Mouse (Mus musculus): ENCODE measurements around the gene Olfr320. TPM values are rescaled to one million over a fixed set of nuclear protein-coding genes. Genes with fewer than 3 reads are reported as not detected.
A peak's percentile ranks its signal among the peaks of the same experiment; 100 is the strongest.
"Not testable (repeated sequence)": the region's sequence is repeated elsewhere in the genome, so short reads cannot be mapped to it uniquely, and the experiment has no call there.

Olfr320 gene
- total and polyA plus RNA-seq, 2 experiments from 2014 or later: not detected

DNA sequence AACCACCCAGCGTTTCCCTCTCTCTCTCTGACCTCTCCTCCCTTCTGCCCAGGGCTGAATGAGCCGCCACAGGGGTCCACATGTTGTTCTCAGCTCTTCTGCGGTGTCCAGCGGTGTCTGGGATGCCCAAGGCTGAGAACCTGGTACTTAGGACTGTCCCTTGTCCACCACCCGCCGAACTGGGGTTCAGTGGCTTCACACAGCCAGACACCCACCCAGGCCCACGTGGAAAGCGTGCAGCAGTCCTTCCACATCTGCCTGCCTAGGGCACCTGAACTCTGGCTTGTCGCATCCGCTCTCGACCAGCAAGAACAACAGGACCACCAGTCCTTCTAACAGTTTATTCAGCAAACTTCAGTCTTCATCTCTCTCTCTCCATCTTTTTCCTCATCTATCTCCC is 28.2 kb downstream of the Olfr320 start:
- Histone ChIP-seq H3K4me1 (ENCODE audit: insufficient read depth, low read length) (no peaks in the 10 kb centered on the region), H3K27ac (no peak overlapping the region), H3K36me3 (ENCODE audit: insufficient read depth, low read length) (no peaks in the 10 kb centered on the region), H3K27me3 (ENCODE audit: insufficient read depth, low read length) (no peaks in the 10 kb centered on the region), H3K4me3 (ENCODE audit: low read length) (no peak overlapping the region), H3K4me2 (ENCODE audit: low read depth, low read length) (no peak overlapping the region), H3K9me3 (ENCODE audit: low read length) (no peaks in the 10 kb centered on the region), H3K9ac (replicated peaks; ENCODE audit: low read length) (no peak overlapping the region)
- DNase-seq (ENCODE audit: low spot score): no peak
- no peak for TF ChIP-seq CTCF (IDR thresholded peaks at IDR 0.05; ENCODE audit: low read depth)
- 83% methylated on average over 11 of the region's 11 CpGs for WGBS
- no peak for ATAC-seq

DNA sequence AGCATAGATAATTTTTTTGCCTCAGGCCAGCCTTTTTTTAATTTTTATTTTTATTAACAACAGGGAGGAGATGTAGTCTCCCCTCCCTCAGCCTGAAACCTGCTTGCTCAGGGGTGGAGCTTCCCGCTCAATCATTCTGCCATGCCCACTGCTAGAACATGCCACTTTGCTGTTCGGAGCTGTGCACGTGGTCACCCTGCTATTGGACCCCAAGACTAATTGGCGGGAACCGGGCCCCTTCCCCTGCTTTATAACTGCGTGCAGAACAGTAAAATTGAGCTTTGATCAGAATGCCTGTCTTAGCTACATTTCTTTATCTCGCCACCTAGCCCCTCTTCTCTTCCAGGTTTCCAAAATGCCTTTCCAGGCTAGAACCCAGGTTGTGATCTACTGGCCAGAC is 36.8 kb downstream of the Olfr320 start:
- H3K9ac ChIP-seq (replicated peaks; ENCODE audit: low read length); H3K36me3 ChIP-seq (ENCODE audit: insufficient read depth, low read length); H3K27me3 ChIP-seq (ENCODE audit: insufficient read depth, low read length); H3K4me3 ChIP-seq (ENCODE audit: low read length); H3K4me2 ChIP-seq (ENCODE audit: low read depth, low read length); H3K9me3 ChIP-seq (ENCODE audit: low read length); DNase-seq (ENCODE audit: low spot score); H3K4me1 ChIP-seq (ENCODE audit: insufficient read depth, low read length); H3K27ac ChIP-seq; ATAC-seq: not testable (repeated sequence)
- WGBS: 90% methylated on average over 6 of the region's 7 CpGs

DNA sequence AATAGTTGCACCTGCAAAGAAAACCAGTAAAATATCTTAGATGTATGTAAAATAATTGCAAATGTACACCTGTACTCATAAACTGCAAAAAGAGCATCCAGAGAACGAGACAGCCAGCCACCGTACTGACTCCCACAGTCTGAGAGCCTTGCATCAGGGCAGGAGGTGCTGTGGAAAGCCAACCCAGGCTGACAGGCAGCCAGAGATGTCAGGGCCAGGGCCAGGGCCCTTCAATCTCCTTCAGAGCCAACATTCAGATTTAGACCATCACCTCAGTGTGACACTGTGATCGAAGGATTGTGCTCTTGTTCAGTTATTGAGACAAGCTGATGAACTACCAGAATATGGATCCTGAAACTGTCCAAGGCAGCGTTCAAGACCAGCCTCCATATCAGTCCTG is 38.8 kb downstream of the Olfr320 start:
- no peak overlapping the region for H3K27ac ChIP-seq
- H3K4me1 ChIP-seq (ENCODE audit: insufficient read depth, low read length): no peaks in the 10 kb centered on the region
- 91% methylated on average over 4 of the region's 4 CpGs for WGBS
- H3K4me2 ChIP-seq (ENCODE audit: low read depth, low read length): no peak overlapping the region
- TF ChIP-seq CTCF (IDR thresholded peaks at IDR 0.05; ENCODE audit: low read depth): no peak
- no peaks in the 10 kb centered on the region for H3K36me3 ChIP-seq (ENCODE audit: insufficient read depth, low read length)
- no peak overlapping the region for H3K4me3 ChIP-seq (ENCODE audit: low read length)
- H3K9ac ChIP-seq (replicated peaks; ENCODE audit: low read length): no peak overlapping the region
- no peaks in the 10 kb centered on the region for H3K27me3 ChIP-seq (ENCODE audit: insufficient read depth, low read length)
- ATAC-seq (no peak), DNase-seq (ENCODE audit: low spot score) (no peak)
- no peaks in the 10 kb centered on the region for H3K9me3 ChIP-seq (ENCODE audit: low read length)

DNA sequence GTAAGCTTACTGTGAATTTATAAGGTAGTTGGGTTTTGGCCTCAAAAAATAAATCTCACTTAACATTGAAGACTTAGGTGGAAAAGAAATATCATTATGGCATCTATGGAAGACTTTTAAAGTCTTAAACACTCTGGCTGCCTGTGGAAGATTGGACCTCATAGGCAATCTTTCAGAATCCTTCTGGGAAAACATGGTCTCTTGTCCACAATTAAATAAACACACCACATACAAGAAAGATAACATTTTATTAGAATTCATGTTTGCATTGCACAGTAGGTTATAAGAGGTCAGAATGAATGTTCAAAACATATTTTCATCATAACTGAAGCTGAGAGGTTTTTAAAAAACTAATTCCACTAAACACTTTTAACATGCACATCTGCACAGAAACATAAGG is 43.0 kb downstream of the Olfr320 start, which contains the start of gene Olfr318:
Gene Olfr318, minus strand, starts transcription at position 101 of the 400 bp plus-strand sequence.
- Histone ChIP-seq H3K27ac (no peak within 1 kb of the TSS), H3K4me1 (ENCODE audit: insufficient read depth, low read length) (no peaks in the 10 kb centered on the region), H3K27me3 (ENCODE audit: insufficient read depth, low read length) (no peaks in the 10 kb centered on the region), H3K36me3 (ENCODE audit: insufficient read depth, low read length) (no peaks in the 10 kb centered on the region), H3K4me3 (ENCODE audit: low read length) (no peak within 1 kb of the TSS), H3K4me2 (ENCODE audit: low read depth, low read length) (no peak within 1 kb of the TSS), H3K9me3 (ENCODE audit: low read length) (no peaks in the 10 kb centered on the region), H3K9ac (replicated peaks; ENCODE audit: low read length) (no peak within 1 kb of the TSS)
- TF ChIP-seq CTCF (IDR thresholded peaks at IDR 0.05; ENCODE audit: low read depth): no peak
- ATAC-seq: no peak
- DNase-seq (ENCODE audit: low spot score): no peak

DNA sequence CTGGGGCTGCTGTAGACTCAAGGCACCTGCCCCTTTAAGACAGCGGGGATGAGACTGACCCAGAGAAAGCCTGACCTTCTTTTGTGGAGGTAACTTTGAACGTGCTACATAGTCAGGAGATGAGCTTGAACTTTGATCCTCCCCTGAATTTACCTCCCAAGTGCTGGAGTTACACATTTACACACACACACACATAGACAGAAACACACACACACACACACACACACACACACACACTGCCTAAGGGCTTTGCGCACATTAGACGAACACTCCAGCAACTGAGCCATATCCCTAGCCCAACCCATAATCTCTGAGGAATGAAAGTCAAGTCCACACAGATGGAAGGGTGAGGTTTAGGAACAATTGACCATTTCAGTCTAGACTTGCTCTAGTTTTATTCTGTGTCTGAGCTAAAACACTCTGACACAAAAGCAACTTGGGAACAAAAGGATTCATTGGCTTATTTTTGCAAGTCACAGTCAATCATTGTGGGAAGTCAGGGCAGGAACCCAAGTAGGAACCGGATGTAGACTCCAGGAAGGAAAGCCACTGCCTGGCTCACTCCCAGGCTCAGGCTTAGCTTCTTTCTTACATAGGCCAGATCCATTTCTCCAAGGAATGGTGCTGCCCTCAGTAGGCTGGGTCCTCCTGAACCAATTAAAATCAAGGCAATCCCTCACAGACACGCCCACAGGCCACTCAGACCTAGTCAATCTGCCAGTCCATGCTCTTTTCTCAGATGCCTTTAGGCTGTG is 47.2 kb downstream of the Olfr320 start:
- H3K36me3 ChIP-seq (ENCODE audit: insufficient read depth, low read length); DNase-seq (ENCODE audit: low spot score); H3K4me1 ChIP-seq (ENCODE audit: insufficient read depth, low read length); ATAC-seq; H3K9me3 ChIP-seq (ENCODE audit: low read length); H3K9ac ChIP-seq (replicated peaks; ENCODE audit: low read length); H3K27me3 ChIP-seq (ENCODE audit: insufficient read depth, low read length); H3K4me2 ChIP-seq (ENCODE audit: low read depth, low read length); H3K4me3 ChIP-seq (ENCODE audit: low read length); H3K27ac ChIP-seq: not testable (repeated sequence)
- 75% methylated on average over 6 of the region's 6 CpGs for WGBS

DNA sequence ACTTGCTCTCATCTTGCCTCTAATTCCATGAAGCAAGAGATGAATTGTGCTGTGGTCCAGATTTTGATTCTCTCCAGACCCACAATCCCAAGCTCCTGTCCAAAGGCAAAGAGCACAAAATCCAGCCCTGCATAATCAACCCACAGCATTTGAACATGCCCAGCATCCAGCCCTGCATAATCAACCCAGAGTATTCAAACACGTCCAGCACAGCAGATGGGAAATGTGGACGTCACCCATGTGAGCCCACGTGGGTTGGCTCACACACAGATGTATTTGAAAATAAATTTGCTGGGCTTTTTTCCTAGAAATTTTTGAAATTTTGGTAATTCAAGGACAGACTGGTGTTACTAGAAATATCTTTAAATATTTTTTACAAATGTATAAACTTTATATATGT is 52.5 kb downstream of the Olfr320 start:
- H3K9ac ChIP-seq (replicated peaks; ENCODE audit: low read length): no peak overlapping the region
- no peak overlapping the region for H3K27ac ChIP-seq
- H3K4me3 ChIP-seq (ENCODE audit: low read length): no peak overlapping the region
- TF ChIP-seq CTCF (IDR thresholded peaks at IDR 0.05; ENCODE audit: low read depth): no peak
- H3K4me2 ChIP-seq (ENCODE audit: low read depth, low read length): no peak overlapping the region
- no peaks in the 10 kb centered on the region for H3K36me3 ChIP-seq (ENCODE audit: insufficient read depth, low read length)
- no peaks in the 10 kb centered on the region for H3K27me3 ChIP-seq (ENCODE audit: insufficient read depth, low read length)
- 39% methylated on average over 3 of the region's 3 CpGs for WGBS
- H3K4me1 ChIP-seq (ENCODE audit: insufficient read depth, low read length): no peaks in the 10 kb centered on the region
- H3K9me3 ChIP-seq (ENCODE audit: low read length): no peaks in the 10 kb centered on the region
- peak; percentile 71; the same call in 1 of the 2 replicates for ATAC-seq
- peak; percentile 56 for DNase-seq (ENCODE audit: low spot score)

Other genes starting within 250 kb of the Olfr320 start
- not detected in 2 replicates for gene Gm12253, start 248.5 kb upstream of the Olfr320 start, total RNA-seq (2014; rRNA removed)
- not detected in 2 replicates for gene Gm12253, start 248.5 kb upstream of the Olfr320 start, polyA plus RNA-seq (2015; fragmentation: Nextera tagmentation; extraction: Ambion mirVana)
- gene Lypd9, start 228.2 kb upstream of the Olfr320 start, total RNA-seq (2014; rRNA removed): not detected in 2 replicates
- not detected in 2 replicates for gene Lypd9, start 228.2 kb upstream of the Olfr320 start, polyA plus RNA-seq (2015; fragmentation: Nextera tagmentation; extraction: Ambion mirVana)
- gene Olfr30, start 218.8 kb upstream of the Olfr320 start, total RNA-seq (2014; rRNA removed): not detected in 2 replicates
- not detected in 2 replicates for gene Olfr30, start 218.8 kb upstream of the Olfr320 start, polyA plus RNA-seq (2015; fragmentation: Nextera tagmentation; extraction: Ambion mirVana)
- not detected in 2 replicates for gene Olfr332, start 188.5 kb upstream of the Olfr320 start, total RNA-seq (2014; rRNA removed)
- gene Olfr332, start 188.5 kb upstream of the Olfr320 start, polyA plus RNA-seq (2015; fragmentation: Nextera tagmentation; extraction: Ambion mirVana): not detected in 2 replicates
- gene Olfr331, start 178.5 kb upstream of the Olfr320 start, total RNA-seq (2014; rRNA removed): not detected in 2 replicates
- not detected in 2 replicates for gene Olfr331, start 178.5 kb upstream of the Olfr320 start, polyA plus RNA-seq (2015; fragmentation: Nextera tagmentation; extraction: Ambion mirVana)
- not detected in 2 replicates for gene Olfr330, start 146.3 kb upstream of the Olfr320 start, total RNA-seq (2014; rRNA removed)
- 0.15 TPM in 1 of 2 replicates, not detected in the other for gene Olfr330, start 146.3 kb upstream of the Olfr320 start, polyA plus RNA-seq (2015; fragmentation: Nextera tagmentation; extraction: Ambion mirVana)
- not detected in 2 replicates for gene Olfr329-ps, start 134.7 kb upstream of the Olfr320 start, total RNA-seq (2014; rRNA removed)
- gene Olfr329-ps, start 134.7 kb upstream of the Olfr320 start, polyA plus RNA-seq (2015; fragmentation: Nextera tagmentation; extraction: Ambion mirVana): 0.11 TPM in 1 of 2 replicates, not detected in the other
- gene Olfr328, start 125.5 kb upstream of the Olfr320 start, total RNA-seq (2014; rRNA removed): not detected in 2 replicates
- not detected in 2 replicates for gene Olfr328, start 125.5 kb upstream of the Olfr320 start, polyA plus RNA-seq (2015; fragmentation: Nextera tagmentation; extraction: Ambion mirVana)
- gene Olfr224, start 110.5 kb upstream of the Olfr320 start, total RNA-seq (2014; rRNA removed): not detected in 2 replicates
- gene Olfr224, start 110.5 kb upstream of the Olfr320 start, polyA plus RNA-seq (2015; fragmentation: Nextera tagmentation; extraction: Ambion mirVana): 0.08 TPM in 1 of 2 replicates, not detected in the other
- gene Olfr325, start 103.4 kb upstream of the Olfr320 start, total RNA-seq (2014; rRNA removed): not detected in 2 replicates
- gene Olfr325, start 103.4 kb upstream of the Olfr320 start, polyA plus RNA-seq (2015; fragmentation: Nextera tagmentation; extraction: Ambion mirVana): not detected in 2 replicates
- gene Olfr324, start 86.0 kb upstream of the Olfr320 start, total RNA-seq (2014; rRNA removed): 0.26 and 0.54 TPM in 2 replicates
- gene Olfr324, start 86.0 kb upstream of the Olfr320 start, polyA plus RNA-seq (2015; fragmentation: Nextera tagmentation; extraction: Ambion mirVana): 0.05 and 0.13 TPM in 2 replicates
- gene 2210407C18Rik, start 65.0 kb upstream of the Olfr320 start, total RNA-seq (2014; rRNA removed): not detected in 2 replicates
- gene 2210407C18Rik, start 65.0 kb upstream of the Olfr320 start, polyA plus RNA-seq (2015; fragmentation: Nextera tagmentation; extraction: Ambion mirVana): not detected in 2 replicates
- not detected in 2 replicates for gene Olfr323, start 50.6 kb upstream of the Olfr320 start, total RNA-seq (2014; rRNA removed)
- not detected in 2 replicates for gene Olfr323, start 50.6 kb upstream of the Olfr320 start, polyA plus RNA-seq (2015; fragmentation: Nextera tagmentation; extraction: Ambion mirVana)
- gene Trim58, start 40.6 kb upstream of the Olfr320 start, total RNA-seq (2014; rRNA removed): 0.10 TPM in 1 of 2 replicates, not detected in the other
- 0.10 and 0.31 TPM in 2 replicates for gene Trim58, start 40.6 kb upstream of the Olfr320 start, polyA plus RNA-seq (2015; fragmentation: Nextera tagmentation; extraction: Ambion mirVana)
- 0.07 and 0.16 TPM in 2 replicates for gene Olfr322, start 22.3 kb upstream of the Olfr320 start, total RNA-seq (2014; rRNA removed)
- not detected in 2 replicates for gene Olfr322, start 22.3 kb upstream of the Olfr320 start, polyA plus RNA-seq (2015; fragmentation: Nextera tagmentation; extraction: Ambion mirVana)
- not detected in 2 replicates for gene Olfr319, start 18.1 kb downstream of the Olfr320 start, total RNA-seq (2014; rRNA removed)
- gene Olfr319, start 18.1 kb downstream of the Olfr320 start, polyA plus RNA-seq (2015; fragmentation: Nextera tagmentation; extraction: Ambion mirVana): not detected in 2 replicates
- gene Olfr318, start 42.9 kb downstream of the Olfr320 start, total RNA-seq (2014; rRNA removed): not detected in 2 replicates
- gene Olfr318, start 42.9 kb downstream of the Olfr320 start, polyA plus RNA-seq (2015; fragmentation: Nextera tagmentation; extraction: Ambion mirVana): not detected in 2 replicates
- gene Olfr317, start 58.1 kb downstream of the Olfr320 start, total RNA-seq (2014; rRNA removed): 1.7 and 2.3 TPM in 2 replicates
- 0.08 and 0.18 TPM in 2 replicates for gene Olfr317, start 58.1 kb downstream of the Olfr320 start, polyA plus RNA-seq (2015; fragmentation: Nextera tagmentation; extraction: Ambion mirVana)
- not detected in 2 replicates for gene Olfr316, start 71.6 kb downstream of the Olfr320 start, total RNA-seq (2014; rRNA removed)
- not detected in 2 replicates for gene Olfr316, start 71.6 kb downstream of the Olfr320 start, polyA plus RNA-seq (2015; fragmentation: Nextera tagmentation; extraction: Ambion mirVana)
- gene Olfr315, start 92.1 kb downstream of the Olfr320 start, total RNA-seq (2014; rRNA removed): not detected in 2 replicates
- not detected in 2 replicates for gene Olfr315, start 92.1 kb downstream of the Olfr320 start, polyA plus RNA-seq (2015; fragmentation: Nextera tagmentation; extraction: Ambion mirVana)
- gene Olfr314, start 101.9 kb downstream of the Olfr320 start, total RNA-seq (2014; rRNA removed): not detected in 2 replicates
- gene Olfr314, start 101.9 kb downstream of the Olfr320 start, polyA plus RNA-seq (2015; fragmentation: Nextera tagmentation; extraction: Ambion mirVana): not detected in 2 replicates
- 4.7 and 5.9 TPM in 2 replicates for gene Fam183b, start 120.9 kb downstream of the Olfr320 start, total RNA-seq (2014; rRNA removed)
- gene Fam183b, start 120.9 kb downstream of the Olfr320 start, polyA plus RNA-seq (2015; fragmentation: Nextera tagmentation; extraction: Ambion mirVana): 11.1 and 15.0 TPM in 2 replicates
- not detected in 2 replicates for gene Olfr313, start 133.9 kb downstream of the Olfr320 start, total RNA-seq (2014; rRNA removed)
- not detected in 2 replicates for gene Olfr313, start 133.9 kb downstream of the Olfr320 start, polyA plus RNA-seq (2015; fragmentation: Nextera tagmentation; extraction: Ambion mirVana)
- gene Olfr312, start 148.1 kb downstream of the Olfr320 start, total RNA-seq (2014; rRNA removed): not detected in 2 replicates
- gene Olfr312, start 148.1 kb downstream of the Olfr320 start, polyA plus RNA-seq (2015; fragmentation: Nextera tagmentation; extraction: Ambion mirVana): not detected in 2 replicates
- not detected in 2 replicates for gene Olfr311, start 158.2 kb downstream of the Olfr320 start, total RNA-seq (2014; rRNA removed)
- not detected in 2 replicates for gene Olfr311, start 158.2 kb downstream of the Olfr320 start, polyA plus RNA-seq (2015; fragmentation: Nextera tagmentation; extraction: Ambion mirVana)
- gene Gm12258, start 166.1 kb downstream of the Olfr320 start, total RNA-seq (2014; rRNA removed): 13.3 and 16.4 TPM in 2 replicates
- gene Gm12258, start 166.1 kb downstream of the Olfr320 start, polyA plus RNA-seq (2015; fragmentation: Nextera tagmentation; extraction: Ambion mirVana): 7.9 and 9.9 TPM in 2 replicates
- gene 2810021J22Rik, start 186.1 kb downstream of the Olfr320 start, total RNA-seq (2014; rRNA removed): 6.9 and 8.7 TPM in 2 replicates
- 5.4 and 7.7 TPM in 2 replicates for gene 2810021J22Rik, start 186.1 kb downstream of the Olfr320 start, polyA plus RNA-seq (2015; fragmentation: Nextera tagmentation; extraction: Ambion mirVana)
- gene Zfp39, start 223.1 kb downstream of the Olfr320 start, total RNA-seq (2014; rRNA removed): 7.1 and 7.2 TPM in 2 replicates
- gene Zfp39, start 223.1 kb downstream of the Olfr320 start, polyA plus RNA-seq (2015; fragmentation: Nextera tagmentation; extraction: Ambion mirVana): 4.2 and 4.7 TPM in 2 replicates
- gene Btnl10, start 236.8 kb downstream of the Olfr320 start, total RNA-seq (2014; rRNA removed): not detected in 2 replicates
- 0.04 TPM in 1 of 2 replicates, not detected in the other for gene Btnl10, start 236.8 kb downstream of the Olfr320 start, polyA plus RNA-seq (2015; fragmentation: Nextera tagmentation; extraction: Ambion mirVana)

All from hindbrain, postnatal 0 days (tissue).